Mouse (Mus musculus) left cerebral cortex, adult 11 months (tissue): Measurements from ENCODE around the gene Rpf2.

Experiments
- DNase-seq: peaks from one replicate; pipeline ENCODE4 v3.0.0; 2022; ENCODE audit warnings: low spot score

Gene Rpf2

GRCm38 (mm10) chr10:40247166-40247716 lies 405 bp upstream of the Rpf2 start:
- no peak for DNase-seq

- no peak for DNase-seq
These were observed 9.0 kb downstream of the Rpf2 start for GRCm38 (mm10) chr10:40237826-40238225.

GRCm38 (mm10) chr10:40233241-40233640 lies 13.6 kb downstream of the Rpf2 start:
- DNase-seq: no peak

- no peak for DNase-seq
These were observed 14.4 kb downstream of the Rpf2 start for GRCm38 (mm10) chr10:40232442-40232841.

- no peak for DNase-seq
These were observed 17.1 kb downstream of the Rpf2 start for GRCm38 (mm10) chr10:40229725-40230124.

GRCm38 (mm10) chr10:40227660-40228303 lies 19.1 kb downstream of the Rpf2 start:
- DNase-seq: no peak

GRCm38 (mm10) chr10:40218874-40219273 lies 28.0 kb downstream of the Rpf2 start:
- no peak for DNase-seq

GRCm38 (mm10) chr10:40212443-40213169 lies 34.2 kb downstream of the Rpf2 start:
- peak; percentile 85 for DNase-seq

GRCm38 (mm10) chr10:40195001-40195400 lies 51.8 kb downstream of the Rpf2 start:
- DNase-seq: no peak

- DNase-seq: no peak
These were observed 54.6 kb downstream of the Rpf2 start for GRCm38 (mm10) chr10:40192010-40192935.

- no peak for DNase-seq
These were observed 55.4 kb downstream of the Rpf2 start for GRCm38 (mm10) chr10:40191338-40191979.

GRCm38 (mm10) chr10:40190871-40191270 lies 56.0 kb downstream of the Rpf2 start:
- DNase-seq: no peak

- no peak for DNase-seq
These were observed 57.1 kb downstream of the Rpf2 start for GRCm38 (mm10) chr10:40189689-40190088.

- no peak for DNase-seq
These were observed 58.0 kb downstream of the Rpf2 start for GRCm38 (mm10) chr10:40188831-40189230.

- no peak for DNase-seq
These were observed 60.9 kb downstream of the Rpf2 start for GRCm38 (mm10) chr10:40185956-40186355.

- DNase-seq: no peak
These were observed 66.8 kb downstream of the Rpf2 start for GRCm38 (mm10) chr10:40180011-40180410.

- DNase-seq: no peak
These were observed 67.7 kb downstream of the Rpf2 start for GRCm38 (mm10) chr10:40179142-40179541.

GRCm38 (mm10) chr10:40177323-40177962 lies 69.4 kb downstream of the Rpf2 start:
- no peak for DNase-seq
